14 mouse cellular contexts compared by ENCODE assay signal in the genomic region with DNA sequence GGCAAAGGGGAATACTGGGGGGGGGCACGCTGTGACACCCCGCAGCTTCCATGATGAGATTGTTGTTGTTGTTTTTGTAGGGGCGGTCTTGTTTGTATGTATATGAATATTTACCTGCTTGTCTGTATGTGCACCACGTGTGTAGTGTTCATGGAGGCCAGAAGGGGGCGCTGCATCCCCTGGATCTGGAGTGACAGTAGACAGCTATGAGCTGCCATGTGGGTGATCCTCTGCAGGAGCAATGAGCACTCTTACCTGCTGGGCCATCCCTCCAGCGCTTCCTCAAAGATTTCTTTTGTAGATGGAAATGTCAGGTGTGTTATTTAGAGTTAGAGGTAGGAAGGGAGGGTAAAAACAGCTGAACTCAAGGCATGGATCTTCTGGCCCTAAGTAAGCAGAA. TPM values are rescaled to one million over a fixed set of nuclear protein-coding genes. Genes with fewer than 3 reads are reported as not detected.
DNase-seq lines count a peak whose midpoint lies in the region; ATAC-seq and TF ChIP-seq lines count a peak whose summit lies in the region.
"Had no signal": no experiment of that assay in that cellular context is flagged by ENCODE, and none has a peak within 500 bp of the region (broad histone marks: within the 10 kb centered on the region; RNA-seq: fewer than 3 reads in every experiment).

No protein-coding gene starts in this region.

- no peak for ATAC-seq in heart, postnatal 0 days (ENCODE audit: insufficient read depth, low read depth)
- no peak for ATAC-seq in midbrain, embryonic 11.5 days (ENCODE audit: low FRiP score)
- ATAC-seq in midbrain, embryonic 16.5 days, result no peak
- ATAC-seq in G1E (ENCODE audit: extremely low read depth, insufficient number of reproducible peaks, low FRiP score, poor library complexity, severe bottlenecking), result no peak
- ATAC-seq in liver, embryonic 14.5 days (ENCODE audit: insufficient read depth), result no peak

- no peaks in the 10 kb centered on the region for H3K36me3 ChIP-seq in heart, postnatal 0 days (replicated peaks; ENCODE audit: control insufficient read depth, insufficient read depth, low read length)
- H3K36me3 ChIP-seq in midbrain, embryonic 11.5 days (ENCODE audit: control insufficient read depth, insufficient read depth, low read length), result no peaks in the 10 kb centered on the region
- no peaks in the 10 kb centered on the region for H3K36me3 ChIP-seq in midbrain, embryonic 16.5 days (ENCODE audit: control insufficient read depth, insufficient read depth, low read length)
- H3K36me3 ChIP-seq in G1E (replicated peaks), result no peaks in the 10 kb centered on the region
- no peaks in the 10 kb centered on the region for H3K36me3 ChIP-seq in liver, embryonic 14.5 days (replicated peaks; ENCODE audit: control insufficient read depth, insufficient read depth, low read depth)
- H3K36me3 ChIP-seq: embryonic facial prominence, embryonic 15.5 days had no signal

- no peak for TF ChIP-seq EP300 in heart, postnatal 0 days (IDR thresholded peaks at IDR 0.05; ENCODE audit: low read depth)
- no peak for TF ChIP-seq EP300 in liver, embryonic 14.5 days (IDR thresholded peaks at IDR 0.05; ENCODE audit: low read depth)

- DNase-seq in heart, postnatal 0 days (ENCODE audit: low spot score), result no peak
- DNase-seq in heart, postnatal 4 days, result no peak
- DNase-seq in midbrain, embryonic 11.5 days (ENCODE audit: low spot score, missing footprints), result peak; percentile 60
- DNase-seq in G1E (ENCODE audit: low spot score), result no peak
- no peak for DNase-seq in liver, embryonic 14.5 days (ENCODE audit: low read depth in 3 of 3, low spot score in 3 of 3)
- DNase-seq in frontal cortex, postnatal 36 days (ENCODE audit: low spot score in 2 of 2), result no peak
- no peak for DNase-seq in embryo, embryonic 10 days (ENCODE audit: low spot score)
- DNase-seq: cerebellum, postnatal 36 days had no signal

- H3K27me3 ChIP-seq in heart, postnatal 0 days (ENCODE audit: control insufficient read depth, insufficient read depth, low read length), result no peaks in the 10 kb centered on the region
- H3K27me3 ChIP-seq in midbrain, embryonic 11.5 days (ENCODE audit: control insufficient read depth, insufficient read depth, low read length), result no peaks in the 10 kb centered on the region
- H3K27me3 ChIP-seq in midbrain, embryonic 16.5 days (ENCODE audit: control insufficient read depth, insufficient read depth, low read depth, low read length), result no peaks in the 10 kb centered on the region
- peaks cover 46% of the 10 kb centered on the region for H3K27me3 ChIP-seq in G1E (ENCODE audit: insufficient read depth, low read length)
- no peaks in the 10 kb centered on the region for H3K27me3 ChIP-seq in liver, embryonic 14.5 days (ENCODE audit: control insufficient read depth, insufficient read depth, low read length)
- H3K27me3 ChIP-seq: embryonic facial prominence, embryonic 15.5 days had no signal

- H3K9me3 ChIP-seq in heart, postnatal 0 days (replicated peaks; ENCODE audit: control insufficient read depth, low read length), result no peaks in the 10 kb centered on the region
- H3K9me3 ChIP-seq in midbrain, embryonic 11.5 days (ENCODE audit: control insufficient read depth, low read length), result no peaks in the 10 kb centered on the region
- H3K9me3 ChIP-seq in midbrain, embryonic 16.5 days (replicated peaks; ENCODE audit: control insufficient read depth, low read length, poor library complexity, severe bottlenecking), result no peaks in the 10 kb centered on the region
- no peaks in the 10 kb centered on the region for H3K9me3 ChIP-seq in G1E (replicated peaks)
- H3K9me3 ChIP-seq in liver, embryonic 14.5 days (ENCODE audit: control insufficient read depth, low read length), result no peaks in the 10 kb centered on the region
- H3K9me3 ChIP-seq: embryonic facial prominence, embryonic 15.5 days had no signal

- no peaks in the 10 kb centered on the region for H3K4me1 ChIP-seq in heart, postnatal 0 days (ENCODE audit: control insufficient read depth, insufficient read depth)
- no peaks in the 10 kb centered on the region for H3K4me1 ChIP-seq in midbrain, embryonic 11.5 days (ENCODE audit: control insufficient read depth, insufficient read depth, low read length)
- no peaks in the 10 kb centered on the region for H3K4me1 ChIP-seq in midbrain, embryonic 16.5 days (ENCODE audit: control insufficient read depth, insufficient read depth, low read length)
- H3K4me1 ChIP-seq in G1E (ENCODE audit: insufficient read depth, low read depth, low read length), result no peaks in the 10 kb centered on the region
- H3K4me1 ChIP-seq in liver, embryonic 14.5 days (replicated peaks; ENCODE audit: control insufficient read depth in 2 of 2, insufficient read depth in 2 of 2, low read length in 1 of 2), result no peaks in the 10 kb centered on the region
- H3K4me1 ChIP-seq: embryonic facial prominence, embryonic 15.5 days had no signal

- H3K9ac ChIP-seq in heart, postnatal 0 days (replicated peaks; ENCODE audit: low read depth, low read length), result no peak overlapping the region
- no peak overlapping the region for H3K9ac ChIP-seq in midbrain, embryonic 11.5 days (ENCODE audit: low read length)
- no peak overlapping the region for H3K9ac ChIP-seq in midbrain, embryonic 16.5 days (ENCODE audit: low read depth, low read length)
- H3K9ac ChIP-seq in liver, embryonic 14.5 days (replicated peaks), result no peak overlapping the region
- H3K9ac ChIP-seq: embryonic facial prominence, embryonic 15.5 days had no signal

- no peak overlapping the region for H3K27ac ChIP-seq in heart, postnatal 0 days (ENCODE audit: low read depth)
- no peak overlapping the region for H3K27ac ChIP-seq in midbrain, embryonic 11.5 days (ENCODE audit: low read depth, low read length)
- H3K27ac ChIP-seq in midbrain, embryonic 16.5 days (ENCODE audit: low read length), result no peak overlapping the region
- no peak overlapping the region for H3K27ac ChIP-seq in liver, embryonic 14.5 days
- H3K27ac ChIP-seq: embryonic facial prominence, embryonic 15.5 days; macrophage had no signal

- H3K4me3 ChIP-seq in heart, postnatal 0 days (ENCODE audit: low read depth, low read length), result no peak overlapping the region
- no peak overlapping the region for H3K4me3 ChIP-seq in midbrain, embryonic 11.5 days (ENCODE audit: low read depth, low read length)
- no peak overlapping the region for H3K4me3 ChIP-seq in midbrain, embryonic 16.5 days (ENCODE audit: low read depth, low read length)
- no peak overlapping the region for H3K4me3 ChIP-seq in G1E (ENCODE audit: low read depth, low read length)
- H3K4me3 ChIP-seq in liver, embryonic 14.5 days (ENCODE audit: insufficient read depth in 1 of 2, low read depth in 2 of 2, low read length in 2 of 2), result no peak overlapping the region
- H3K4me3 ChIP-seq: embryonic facial prominence, embryonic 15.5 days had no signal

- no peak overlapping the region for H3K4me2 ChIP-seq in heart, postnatal 0 days (ENCODE audit: low read depth, low read length)
- no peak overlapping the region for H3K4me2 ChIP-seq in midbrain, embryonic 11.5 days
- no peak overlapping the region for H3K4me2 ChIP-seq in midbrain, embryonic 16.5 days (ENCODE audit: low read length)
- H3K4me2 ChIP-seq in liver, embryonic 14.5 days (ENCODE audit: low read depth), result no peak overlapping the region
- H3K4me2 ChIP-seq: embryonic facial prominence, embryonic 15.5 days had no signal

- peak; percentile 13; the same call in 1 of the 2 replicates for TF ChIP-seq CTCF in heart, postnatal 0 days (IDR thresholded peaks at IDR 0.05; ENCODE audit: low read depth)
- TF ChIP-seq CTCF in G1E (IDR thresholded peaks at IDR 0.05; ENCODE audit: low read depth, low read length), result peak; percentile 43
- peak; percentile 72 for TF ChIP-seq CTCF in liver, embryonic 14.5 days (IDR thresholded peaks at IDR 0.05; ENCODE audit: low read depth)

- 66% methylated on average over 6 of the region's 6 CpGs for WGBS in heart, postnatal 0 days
- WGBS in midbrain, embryonic 11.5 days, result 70% methylated on average over 6 of the region's 6 CpGs
- WGBS in midbrain, embryonic 16.5 days, result 80% methylated on average over 6 of the region's 6 CpGs
- WGBS in liver, embryonic 14.5 days (ENCODE audit: insufficient replicate concordance), result 64% methylated on average over 6 of the region's 6 CpGs

RNA-seq across cellular contexts. Expression of gene Olfr70, which starts 2.8 kb away (rescaled TPM):
- total RNA-seq in heart, postnatal 0 days (2014; rRNA removed; ENCODE audit: low replicate concordance), result 0.15 TPM in 1 of 2 replicates, not detected in the other
- not detected in 2 replicates for polyA plus RNA-seq in heart, postnatal 0 days (2015; fragmentation: Nextera tagmentation; extraction: Ambion mirVana)
- total RNA-seq in heart, postnatal 4 days (2021), result not detected
- polyA plus RNA-seq in midbrain, embryonic 11.5 days (2014; fragmentation: Nextera tagmentation; extraction: Ambion mirVana), result not detected in 2 replicates
- polyA plus RNA-seq in midbrain, embryonic 16.5 days (2015; fragmentation: Nextera tagmentation; extraction: Ambion mirVana), result not detected in 2 replicates
- total RNA-seq in G1E (2014; fragmentation: Nextera tagmentation), result not detected in 2 replicates
- 0.06 TPM in 1 of 2 replicates, not detected in the other for total RNA-seq in G1E (2017)
- not detected in 2 replicates for polyA plus RNA-seq in G1E (2012)
- polyA plus RNA-seq in liver, embryonic 14.5 days (2012; rRNA removed), result not detected in 2 replicates
- polyA plus RNA-seq in liver, embryonic 14.5 days (2014; fragmentation: Nextera tagmentation; extraction: Ambion mirVana), result not detected in 2 replicates
- total RNA-seq: heart, adult 8-10 months; hematopoietic stem cell, adult 5-6 weeks had no signal
- polyA plus RNA-seq: embryonic facial prominence, embryonic 15.5 days; limb, embryonic 11.5 days; macrophage had no signal

RNA-seq across cellular contexts. Expression of gene Olfr71, which starts 6.6 kb away (rescaled TPM):
- total RNA-seq in heart, postnatal 0 days (2014; rRNA removed; ENCODE audit: low replicate concordance), result not detected in 2 replicates
- polyA plus RNA-seq in heart, postnatal 0 days (2015; fragmentation: Nextera tagmentation; extraction: Ambion mirVana), result not detected in 2 replicates
- not detected for total RNA-seq in heart, postnatal 4 days (2021)
- not detected in 2 replicates for polyA plus RNA-seq in midbrain, embryonic 11.5 days (2014; fragmentation: Nextera tagmentation; extraction: Ambion mirVana)
- polyA plus RNA-seq in midbrain, embryonic 16.5 days (2015; fragmentation: Nextera tagmentation; extraction: Ambion mirVana), result 0.06 TPM in 1 of 2 replicates, not detected in the other
- total RNA-seq in G1E (2014; fragmentation: Nextera tagmentation) (not detected in 2 replicates), G1E (2017) (0.06 and 0.11 TPM in 2 replicates)
- not detected in 2 replicates for polyA plus RNA-seq in G1E (2012)
- polyA plus RNA-seq in liver, embryonic 14.5 days (2012; rRNA removed), result not detected in 2 replicates
- polyA plus RNA-seq in liver, embryonic 14.5 days (2014; fragmentation: Nextera tagmentation; extraction: Ambion mirVana), result not detected in 2 replicates
- total RNA-seq: heart, adult 8-10 months; hematopoietic stem cell, adult 5-6 weeks had no signal
- polyA plus RNA-seq: embryonic facial prominence, embryonic 15.5 days; limb, embryonic 11.5 days; macrophage had no signal

RNA-seq across cellular contexts. Expression of gene Hrct1, which starts 23.5 kb away (rescaled TPM):
- 8.2 and 9.5 TPM in 2 replicates for total RNA-seq in heart, postnatal 0 days (2014; rRNA removed; ENCODE audit: low replicate concordance)
- 4.5 and 4.9 TPM in 2 replicates for polyA plus RNA-seq in heart, postnatal 0 days (2015; fragmentation: Nextera tagmentation; extraction: Ambion mirVana)
- 1 to 10 TPM; 3.2 to 3.4 TPM for total RNA-seq in heart, postnatal 4 days (2021)
- 0.11 and 0.25 TPM in 2 replicates for polyA plus RNA-seq in midbrain, embryonic 11.5 days (2014; fragmentation: Nextera tagmentation; extraction: Ambion mirVana)
- polyA plus RNA-seq in midbrain, embryonic 16.5 days (2015; fragmentation: Nextera tagmentation; extraction: Ambion mirVana), result 0.29 and 0.34 TPM in 2 replicates
- not detected in 2 replicates for total RNA-seq in G1E (2014; fragmentation: Nextera tagmentation)
- total RNA-seq in G1E (2017), result 0.16 TPM in 1 of 2 replicates, not detected in the other
- not detected in 2 replicates for polyA plus RNA-seq in G1E (2012)
- 0.08 and 0.09 TPM in 2 replicates for polyA plus RNA-seq in liver, embryonic 14.5 days (2012; rRNA removed)
- polyA plus RNA-seq in liver, embryonic 14.5 days (2014; fragmentation: Nextera tagmentation; extraction: Ambion mirVana), result 0.06 and 0.21 TPM in 2 replicates
- total RNA-seq: hematopoietic stem cell, adult 5-6 weeks had no signal
- polyA plus RNA-seq: macrophage had no signal

RNA-seq across cellular contexts. Expression of gene Spaar, which starts 26.4 kb away (rescaled TPM):
- total RNA-seq in heart, postnatal 0 days (2014; rRNA removed; ENCODE audit: low replicate concordance), result 1.6 and 6.3 TPM in 2 replicates
- 1.1 and 1.3 TPM in 2 replicates for polyA plus RNA-seq in heart, postnatal 0 days (2015; fragmentation: Nextera tagmentation; extraction: Ambion mirVana)
- 1 to 10 TPM; 2.0 to 2.3 TPM for total RNA-seq in heart, postnatal 4 days (2021)
- 0.04 TPM in 1 of 2 replicates, not detected in the other for polyA plus RNA-seq in midbrain, embryonic 11.5 days (2014; fragmentation: Nextera tagmentation; extraction: Ambion mirVana)
- 0.15 TPM in 1 of 2 replicates, not detected in the other for polyA plus RNA-seq in midbrain, embryonic 16.5 days (2015; fragmentation: Nextera tagmentation; extraction: Ambion mirVana)
- total RNA-seq in G1E (2014; fragmentation: Nextera tagmentation), result not detected in 2 replicates
- 0.11 TPM in 1 of 2 replicates, not detected in the other for total RNA-seq in G1E (2017)
- not detected in 2 replicates for polyA plus RNA-seq in G1E (2012)
- polyA plus RNA-seq in liver, embryonic 14.5 days (2012; rRNA removed), result 0.01 and 0.02 TPM in 2 replicates
- 0.03 TPM in 1 of 2 replicates, not detected in the other for polyA plus RNA-seq in liver, embryonic 14.5 days (2014; fragmentation: Nextera tagmentation; extraction: Ambion mirVana)
- total RNA-seq: hematopoietic stem cell, adult 5-6 weeks had no signal
- polyA plus RNA-seq: macrophage had no signal

RNA-seq across cellular contexts. Expression of gene Fam221b, which starts 34.5 kb away (rescaled TPM):
- total RNA-seq in heart, postnatal 0 days (2014; rRNA removed; ENCODE audit: low replicate concordance), result not detected in 2 replicates
- 3.6 and 4.0 TPM in 2 replicates for polyA plus RNA-seq in heart, postnatal 0 days (2015; fragmentation: Nextera tagmentation; extraction: Ambion mirVana)
- total RNA-seq in heart, postnatal 4 days (2021), result under 1 TPM in 1 of 2 experiments, not detected in 1; 0.23 TPM
- 2.4 and 2.5 TPM in 2 replicates for polyA plus RNA-seq in midbrain, embryonic 11.5 days (2014; fragmentation: Nextera tagmentation; extraction: Ambion mirVana)
- polyA plus RNA-seq in midbrain, embryonic 16.5 days (2015; fragmentation: Nextera tagmentation; extraction: Ambion mirVana), result 0.97 and 1.1 TPM in 2 replicates
- 0.34 TPM in 1 of 2 replicates, not detected in the other for total RNA-seq in G1E (2014; fragmentation: Nextera tagmentation)
- 0.49 and 0.58 TPM in 2 replicates for total RNA-seq in G1E (2017)
- 0.05 and 0.10 TPM in 2 replicates for polyA plus RNA-seq in G1E (2012)
- polyA plus RNA-seq in liver, embryonic 14.5 days (2012; rRNA removed), result 0.01 and 0.02 TPM in 2 replicates
- polyA plus RNA-seq in liver, embryonic 14.5 days (2014; fragmentation: Nextera tagmentation; extraction: Ambion mirVana), result 1.7 TPM in 2 replicates

Comparison
In these comparisons a context has a peak if more than half of its experiments do, and no peak if none do; other contexts are left out.
1. CTCF ChIP-seq: peak in every context shown above with its lines; median percentile 72 in liver, embryonic 14.5 days; 43 in G1E; 13 in heart, postnatal 0 days.